Mouse (Mus musculus): ENCODE measurements around the gene Samd14.

GRCm38 (mm10) chr11:95043608-95044007 lies 33.9 kb downstream of the Samd14 start:
- TF ChIP-seq GATA1 (IDR thresholded peaks at IDR 0.05; ENCODE audit: low read length) (no peak), TAL1 (IDR thresholded peaks at IDR 0.05; ENCODE audit: low read length) (no peak)

Data from erythroblast, embryonic 14.5 days (primary cell).